Mouse (Mus musculus) embryonic facial prominence, embryonic 11.5 days (tissue): ENCODE results near the gene S100a16. TPM values are rescaled to one million over a fixed set of nuclear protein-coding genes. Genes with fewer than 3 reads are reported as not detected.

ENCODE experiments used
- ATAC-seq: fragments of 200-750 bp; cut with Nextera tagmentation; replicated peaks from 2 replicates; pipeline ENCODE4 v1.8.0; 2017; ENCODE audit warnings: low read depth; ENCODE audit not compliant: insufficient number of reproducible peaks, low FRiP score, low TSS enrichment
- DNase-seq: peaks from one replicate; pipeline ENCODE4 v3.0.0-alpha.2; 2015; ENCODE audit warnings: low spot score
- H3K27ac ChIP-seq: fragments of 300-500 bp; sonication (generic); replicated peaks from 2 replicates; pipeline ENCODE4 v1.5.1; 2014; ENCODE audit warnings: mild to moderate bottlenecking, low read depth, low read length, control low read depth
- H3K27me3 ChIP-seq: fragments of 300-500 bp; sonication (generic); 2 replicates; pipeline ENCODE4 v1.6.1; 2014; ENCODE audit warnings: mild to moderate bottlenecking, low read length, moderate library complexity, mixed read lengths; ENCODE audit not compliant: control insufficient read depth, insufficient read depth
- H3K36me3 ChIP-seq: fragments of 300-500 bp; sonication (generic); replicated peaks from 2 replicates; pipeline ENCODE4 v1.6.1; 2014; ENCODE audit warnings: low read depth, mild to moderate bottlenecking, low read length, moderate library complexity, mixed read lengths; ENCODE audit not compliant: control insufficient read depth, insufficient read depth
- H3K4me1 ChIP-seq: fragments of 300-500 bp; sonication (generic); 2 replicates; pipeline ENCODE4 v1.6.1; 2014; ENCODE audit warnings: low read length, mixed read lengths; ENCODE audit not compliant: control insufficient read depth, insufficient read depth
- H3K4me2 ChIP-seq: fragments of 300-500 bp; sonication (generic); 2 replicates; pipeline ENCODE4 v1.6.1; 2014; ENCODE audit warnings: low read depth, mild to moderate bottlenecking, control low read depth, low read length, moderate library complexity
- H3K4me3 ChIP-seq: fragments of 300-500 bp; sonication (generic); 2 replicates; pipeline ENCODE4 v1.5.1; 2014; ENCODE audit warnings: low read depth, low read length, control low read depth
- H3K9ac ChIP-seq: fragments of 300-500 bp; sonication (generic); replicated peaks from 2 replicates; pipeline ENCODE4 v1.6.1; 2014; ENCODE audit warnings: mild to moderate bottlenecking, control low read depth, low read length
- H3K9me3 ChIP-seq: fragments of 300-500 bp; sonication (generic); replicated peaks from 2 replicates; pipeline ENCODE4 v1.6.1; 2016; ENCODE audit warnings: mild to moderate bottlenecking, low read length, inconsistent platforms, mixed read lengths; ENCODE audit not compliant: control insufficient read depth
- WGBS: fragments of 180-500 bp; shearing (Covaris S2); extraction: QIAGEN DNeasy Blood & Tissue Kit; methylation state at CpG from one replicate; pipeline ENCODE4 v1.1.7; 2014; 5-methylcytosine and 5-hydroxymethylcytosine counted together
- polyA plus RNA-seq: library from polyadenylated mRNA; unstranded; fragments of >200 nt; fragmentation: Nextera tagmentation; extraction: Ambion mirVana; gene quantifications from 2 replicates; pipeline ENCODE4 v1.2.1, GENCODE M21; 2014

The S100a16 gene
- polyA plus RNA-seq, 1 experiment from 2014 or later = 48.2 TPM

- no peak for DNase-seq
- Histone ChIP-seq H3K9ac (no peak overlapping the region), H3K4me1 (no peaks in the 10 kb centered on the region), H3K27ac (no peak overlapping the region), H3K9me3 (no peaks in the 10 kb centered on the region), H3K36me3 (no peaks in the 10 kb centered on the region), H3K27me3 (no peaks in the 10 kb centered on the region), H3K4me3 (no peak overlapping the region), H3K4me2 (no peak overlapping the region)
- 76% methylated on average over 6 of the region's 6 CpGs for WGBS
- no peak for ATAC-seq
Measured at GRCm38 (mm10) chr3:90589390-90589789, 52.3 kb downstream of the S100a16 start.

DNA sequence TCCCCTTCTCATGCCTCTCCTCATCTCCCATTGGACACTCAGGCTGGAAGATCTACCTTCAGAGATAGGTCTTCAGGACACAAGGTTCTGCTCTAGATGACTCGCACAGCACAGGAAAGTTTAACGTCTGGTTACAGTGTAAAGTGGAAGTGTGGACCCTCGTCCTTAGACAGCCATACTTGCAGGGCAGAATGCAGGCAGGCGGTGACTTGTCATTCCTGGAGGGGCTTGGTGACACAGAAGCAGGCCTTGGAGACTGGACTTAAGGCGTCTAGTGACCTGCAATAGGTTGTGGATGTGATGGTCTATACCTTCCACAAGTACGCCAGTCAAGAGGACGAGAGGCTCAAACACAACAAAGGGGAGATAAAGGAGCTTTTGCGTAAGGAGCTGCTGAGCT lies 52.9 kb downstream of the S100a16 start, which contains the start of gene S100a2:
S100a2 (plus strand) TSS at position 301 of the 400 bp plus-strand sequence.
- Histone ChIP-seq H3K4me1 (no peaks in the 10 kb centered on the region), H3K4me2 (no peak within 1 kb of the TSS), H3K36me3 (no peaks in the 10 kb centered on the region), H3K27ac (no peak within 1 kb of the TSS), H3K9ac (no peak within 1 kb of the TSS), H3K27me3 (no peaks in the 10 kb centered on the region), H3K9me3 (no peaks in the 10 kb centered on the region; the same call in 1 of the 2 replicates), H3K4me3 (no peak within 1 kb of the TSS)
- ATAC-seq (no peak), DNase-seq (no peak)
- 79% methylated on average over 8 of the region's 8 CpGs for WGBS

Other genes starting within 250 kb of the S100a16 start
- 12.6 TPM in 2 replicates for gene Gatad2b, start 244.1 kb upstream of the S100a16 start, polyA plus RNA-seq
- 15.3 and 16.8 TPM in 2 replicates for gene Slc27a3, start 147.3 kb upstream of the S100a16 start, polyA plus RNA-seq
- 31.7 and 32.1 TPM in 2 replicates for gene Ints3, start 103.6 kb upstream of the S100a16 start, polyA plus RNA-seq
- gene Npr1, start 71.4 kb upstream of the S100a16 start, polyA plus RNA-seq = 1.7 and 3.0 TPM in 2 replicates
- gene Ilf2, start 61.1 kb upstream of the S100a16 start, polyA plus RNA-seq = 364 and 383 TPM in 2 replicates
- 63.3 and 65.8 TPM in 2 replicates for gene Snapin, start 46.2 kb upstream of the S100a16 start, polyA plus RNA-seq
- gene Chtop, start 27.8 kb upstream of the S100a16 start, polyA plus RNA-seq = 126 and 132 TPM in 2 replicates
- 8.4 and 13.4 TPM in 2 replicates for gene S100a1, start 22.9 kb upstream of the S100a16 start, polyA plus RNA-seq
- gene S100a13, start 22.8 kb upstream of the S100a16 start, polyA plus RNA-seq = 12.9 and 14.6 TPM in 2 replicates
- 0.32 TPM in 1 of 2 replicates, not detected in the other for gene S100a14, start 10.4 kb upstream of the S100a16 start, polyA plus RNA-seq
- gene S100a3, start 23.3 kb downstream of the S100a16 start, polyA plus RNA-seq = not detected in 2 replicates
- not detected in 2 replicates for gene S100a2, start 53.0 kb downstream of the S100a16 start, polyA plus RNA-seq
- gene Gm42674, start 64.7 kb downstream of the S100a16 start, polyA plus RNA-seq = not detected in 2 replicates
- gene S100a4, start 66.5 kb downstream of the S100a16 start, polyA plus RNA-seq = 3.4 and 3.9 TPM in 2 replicates
- gene S100a5, start 71.3 kb downstream of the S100a16 start, polyA plus RNA-seq = not detected in 2 replicates
- 23.7 and 25.3 TPM in 2 replicates for gene S100a6, start 75.6 kb downstream of the S100a16 start, polyA plus RNA-seq
- gene S100a7a, start 116.8 kb downstream of the S100a16 start, polyA plus RNA-seq = not detected in 2 replicates
- gene S100a8, start 131.7 kb downstream of the S100a16 start, polyA plus RNA-seq = 10.5 and 13.2 TPM in 2 replicates
- gene S100a9, start 158.5 kb downstream of the S100a16 start, polyA plus RNA-seq = 5.7 and 5.8 TPM in 2 replicates
- not detected in 2 replicates for gene Pglyrp4, start 189.7 kb downstream of the S100a16 start, polyA plus RNA-seq
- gene Gm5849, start 240.6 kb downstream of the S100a16 start, polyA plus RNA-seq = not detected in 2 replicates